In genomic region chrX:99531154-99531553, GRCm38 (mm10) we compare ENCODE assay signal across 16 mouse cellular contexts.
DNase-seq lines count a peak whose midpoint lies in the region; ATAC-seq and TF ChIP-seq lines count a peak whose summit lies in the region.
"Had no signal": no experiment of that assay in that cellular context is flagged by ENCODE, and none has a peak within 500 bp of the region (broad histone marks: within the 10 kb centered on the region; RNA-seq: fewer than 3 reads in every experiment).

No protein-coding gene starts in this region.

- H3K27me3 ChIP-seq in lung, embryonic 14.5 days (ENCODE audit: insufficient read depth, low read length) = no peaks in the 10 kb centered on the region
- H3K27me3 ChIP-seq in intestine, postnatal 0 days (replicated peaks; ENCODE audit: control insufficient read depth, insufficient read depth, low read length) = no peaks in the 10 kb centered on the region; the same call in 1 of the 2 replicates

- DNase-seq in gastrocnemius, adult 2 months = peak; percentile 27
- DNase-seq in gastrocnemius, postnatal 36 days = no peak
- no peak for DNase-seq in lung, embryonic 14.5 days
- DNase-seq in lung, postnatal 25 days (ENCODE audit: low spot score) = no peak
- DNase-seq in NIH3T3 (ENCODE audit: low read depth) = peak; percentile 68
- peak; percentile 52 to 53 for DNase-seq in heart, postnatal 10 days
- DNase-seq in embryo, embryonic 10 days (ENCODE audit: low spot score) = no peak
- DNase-seq: forebrain, postnatal 0 days; layer of hippocampus, adult 9-11 months; right cerebral cortex, postnatal 25 days; thymus, postnatal 4 days had no signal

- ATAC-seq in lung, embryonic 14.5 days (ENCODE audit: insufficient read depth) = peak; percentile 28; the same call in 1 of the 2 replicates
- no peak for ATAC-seq in intestine, postnatal 0 days
- ATAC-seq: midbrain, embryonic 15.5 days had no signal

- H3K4me3 ChIP-seq in gastrocnemius, adult 2 months = no peak overlapping the region
- no peak overlapping the region for H3K4me3 ChIP-seq in lung, embryonic 14.5 days (ENCODE audit: low read depth, low read length)
- no peak overlapping the region for H3K4me3 ChIP-seq in intestine, postnatal 0 days (ENCODE audit: low read depth, low read length)
- H3K4me3 ChIP-seq: embryonic facial prominence, embryonic 12.5 days; heart, adult 2 months; limb, embryonic 10.5 days; midbrain, embryonic 15.5 days had no signal

- no peaks in the 10 kb centered on the region for H3K4me1 ChIP-seq in lung, embryonic 14.5 days (ENCODE audit: insufficient read depth)
- no peaks in the 10 kb centered on the region for H3K4me1 ChIP-seq in intestine, postnatal 0 days (replicated peaks; ENCODE audit: control insufficient read depth, insufficient read depth, low read length)
- H3K4me1 ChIP-seq: embryonic facial prominence, embryonic 12.5 days; limb, embryonic 10.5 days had no signal

- no peak overlapping the region for H3K9ac ChIP-seq in lung, embryonic 14.5 days
- no peak overlapping the region for H3K9ac ChIP-seq in intestine, postnatal 0 days (ENCODE audit: low read depth, low read length)
- H3K9ac ChIP-seq: embryonic facial prominence, embryonic 12.5 days; forebrain, postnatal 0 days; midbrain, embryonic 15.5 days had no signal

- no peak for TF ChIP-seq CTCF in gastrocnemius, adult 2 months (IDR thresholded peaks at IDR 0.05)
- no peak for TF ChIP-seq CTCF in lung, embryonic 14.5 days (IDR thresholded peaks at IDR 0.05; ENCODE audit: low read depth)
- TF ChIP-seq CTCF in intestine, postnatal 0 days (IDR thresholded peaks at IDR 0.05; ENCODE audit: low read depth) = no peak

- intact Hi-C loops in gastrocnemius, adult 2 months (cut with DNase I) = no loop called here
- intact Hi-C loops in gastrocnemius, postnatal 36 days (cut with DNase I) = loop anchor here (5.0 kb wide), 1 partner anchor 126 kb away; no protein-coding TSS in a partner anchor
- intact Hi-C loops in heart, postnatal 10 days (cut with DNase I) = no loop called here

- H3K36me3 ChIP-seq in lung, embryonic 14.5 days (ENCODE audit: insufficient read depth) = no peaks in the 10 kb centered on the region
- no peaks in the 10 kb centered on the region for H3K36me3 ChIP-seq in intestine, postnatal 0 days (ENCODE audit: control insufficient read depth, insufficient read depth)
- H3K36me3 ChIP-seq: embryonic facial prominence, embryonic 12.5 days; limb, embryonic 10.5 days; midbrain, embryonic 15.5 days had no signal

- no peaks in the 10 kb centered on the region for H3K9me3 ChIP-seq in lung, embryonic 14.5 days (ENCODE audit: low read depth, low read length)
- no peaks in the 10 kb centered on the region for H3K9me3 ChIP-seq in intestine, postnatal 0 days (ENCODE audit: control insufficient read depth)
- H3K9me3 ChIP-seq: embryonic facial prominence, embryonic 12.5 days; limb, embryonic 10.5 days; midbrain, embryonic 15.5 days had no signal

- no peak overlapping the region for H3K4me2 ChIP-seq in lung, embryonic 14.5 days
- no peak overlapping the region for H3K4me2 ChIP-seq in intestine, postnatal 0 days (replicated peaks; ENCODE audit: low read depth)
- H3K4me2 ChIP-seq: embryonic facial prominence, embryonic 12.5 days; midbrain, embryonic 15.5 days had no signal

- 53% methylated on average over 3 of the region's 3 CpGs for WGBS in lung, embryonic 14.5 days
- 46% methylated on average over 3 of the region's 3 CpGs for WGBS in intestine, postnatal 0 days

- no peak overlapping the region for H3K27ac ChIP-seq in gastrocnemius, adult 2 months
- H3K27ac ChIP-seq in lung, embryonic 14.5 days (ENCODE audit: low read depth) = no peak overlapping the region
- no peak overlapping the region for H3K27ac ChIP-seq in intestine, postnatal 0 days (ENCODE audit: low read depth, low read length)
- H3K27ac ChIP-seq: embryonic facial prominence, embryonic 12.5 days; heart, adult 2 months; limb, embryonic 10.5 days; midbrain, embryonic 15.5 days had no signal

Comparison
In these comparisons a context has a peak if more than half of its experiments do, and no peak if none do; other contexts are left out.
1. DNase-seq: peak in gastrocnemius, adult 2 months (single experiment), NIH3T3 (single experiment) and heart, postnatal 10 days (2 of 2); none in gastrocnemius, postnatal 36 days (0 of 2), lung, embryonic 14.5 days (single experiment), lung, postnatal 25 days (single experiment) and embryo, embryonic 10 days (single experiment).